Mouse (Mus musculus) ES-Bruce4 (cell line): ENCODE measurements around the gene Sh3rf1.

ENCODE experiments used
- CTCF ChIP-seq: IDR thresholded peaks from one replicate; pipeline ENCODE4 v1.8.1; 2011; ENCODE audit warnings: low read depth, low read length
- EP300 ChIP-seq: IDR thresholded peaks from 2 replicates; pipeline ENCODE4 v1.6.1; 2011; ENCODE audit warnings: low read depth, low read length; ENCODE audit not compliant: insufficient read depth
- POLR2A ChIP-seq: IDR thresholded peaks from one replicate; pipeline ENCODE4 v1.8.1; 2011; ENCODE audit warnings: low read length; ENCODE audit not compliant: insufficient read depth

GRCm38 (mm10) chr8:61310403-61310871 lies 86.8 kb downstream of the Sh3rf1 start:
- TF ChIP-seq CTCF (no peak), EP300 (no peak), POLR2A (no peak)
